Mouse (Mus musculus): ENCODE data around the gene Slit3. TPM values are rescaled to one million over a fixed set of nuclear protein-coding genes. Genes with fewer than 3 reads are reported as not detected.

The Slit3 gene
- polyA plus RNA-seq, 2 experiments: 32.9 to 33.0 TPM

DNA sequence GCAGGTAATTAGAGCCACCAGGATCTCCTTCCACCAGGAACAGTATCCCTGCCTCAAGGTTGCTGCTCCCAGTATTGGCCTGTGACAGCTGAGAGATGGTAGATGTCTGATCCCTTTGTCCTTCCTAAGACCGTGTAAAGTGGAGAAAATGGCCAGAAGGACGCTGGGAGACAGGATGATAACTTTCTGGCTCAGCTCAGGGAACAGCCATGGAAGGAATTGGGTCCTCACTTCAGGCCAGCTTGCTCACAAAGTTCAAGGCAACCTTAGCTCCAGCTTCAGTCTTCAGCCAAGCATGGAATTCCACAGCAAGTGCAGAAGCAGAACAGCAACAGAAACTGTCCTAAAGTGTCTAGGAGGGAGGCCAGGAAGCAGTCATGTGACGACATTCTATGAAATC is 289.4 kb downstream of the Slit3 start:
- TF ChIP-seq POLR2A (IDR thresholded peaks at IDR 0.05; ENCODE audit: borderline replicate concordance, extremely low read depth, insufficient read depth, insufficient read length): no peak
- H3K9me3 ChIP-seq (ENCODE audit: control insufficient read depth, low read length): no peaks in the 10 kb centered on the region

DNA sequence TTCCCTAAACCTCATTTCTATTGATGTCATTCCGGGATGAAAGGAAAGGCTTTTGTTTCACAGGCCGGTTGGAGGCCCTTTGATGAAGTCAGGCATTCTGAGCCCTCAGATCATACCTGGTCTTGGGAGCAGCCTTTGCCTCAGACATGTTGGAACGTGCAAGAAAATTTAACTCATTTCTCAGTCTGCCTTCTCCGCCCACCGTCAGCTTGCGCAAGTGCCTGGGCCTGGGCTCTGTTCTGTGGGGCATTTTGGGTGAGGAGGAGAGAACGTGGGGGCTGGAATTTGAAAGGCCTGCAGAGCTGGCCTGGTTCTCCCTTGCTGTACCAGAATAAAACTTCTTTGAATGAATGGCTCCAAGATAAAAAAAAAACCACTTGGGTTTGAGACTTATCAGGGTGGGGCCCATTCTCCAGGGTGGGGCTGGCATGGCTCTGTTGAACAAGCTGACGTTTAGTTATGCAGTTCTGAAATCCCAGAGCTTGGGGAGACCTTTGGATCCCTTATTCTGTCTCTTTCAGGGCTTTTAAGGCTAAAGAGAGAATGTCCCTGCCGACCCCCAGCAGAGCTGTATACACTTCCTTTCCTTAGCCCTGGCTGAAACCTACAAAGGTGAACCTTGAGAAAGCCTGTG is 294.9 kb downstream of the Slit3 start:
- Histone ChIP-seq H3K27me3 (ENCODE audit: control insufficient read depth, insufficient read depth, low read length) (no peaks in the 10 kb centered on the region), H3K4me1 (ENCODE audit: control insufficient read depth, insufficient read depth, low read length) (peaks cover 39% of the 10 kb centered on the region), H3K4me2 (replicated peaks; ENCODE audit: low read depth, low read length, severe bottlenecking) (no peak overlapping the region), H3K36me3 (ENCODE audit: control insufficient read depth, insufficient read depth, low read length) (no peaks in the 10 kb centered on the region), H3K9ac (ENCODE audit: low read depth, low read length, severe bottlenecking) (no peak overlapping the region), H3K4me3 (replicated peaks; ENCODE audit: low read length) (no peak overlapping the region), H3K27ac (replicated peaks; ENCODE audit: low read depth, low read length) (peak overlapping the region; percentile 40; the same call in 1 of the 2 replicates), H3K9me3 (ENCODE audit: control insufficient read depth, low read length) (no peaks in the 10 kb centered on the region)
- 36% methylated on average over 9 of the region's 9 CpGs for WGBS
- no peak for ATAC-seq (ENCODE audit: low FRiP score, low read depth)
- no peak for TF ChIP-seq POLR2A (IDR thresholded peaks at IDR 0.05; ENCODE audit: borderline replicate concordance, extremely low read depth, insufficient read depth, insufficient read length)
- DNase-seq (ENCODE audit: low spot score): no peak

More for the DNA sequence above, 289.4 kb downstream of the Slit3 start:
- Histone ChIP-seq H3K4me1 (ENCODE audit: control insufficient read depth, insufficient read depth, low read length) (peaks cover 20% of the 10 kb centered on the region), H3K9ac (ENCODE audit: low read depth, low read length, severe bottlenecking) (no peak overlapping the region), H3K36me3 (ENCODE audit: control insufficient read depth, insufficient read depth, low read length) (no peaks in the 10 kb centered on the region), H3K4me3 (replicated peaks; ENCODE audit: low read length) (no peak overlapping the region), H3K27me3 (ENCODE audit: control insufficient read depth, insufficient read depth, low read length) (no peaks in the 10 kb centered on the region), H3K4me2 (replicated peaks; ENCODE audit: low read depth, low read length, severe bottlenecking) (no peak overlapping the region), H3K27ac (replicated peaks; ENCODE audit: low read depth, low read length) (no peak overlapping the region)
- no peak for ATAC-seq (ENCODE audit: low FRiP score, low read depth)
- DNase-seq (ENCODE audit: low spot score): no peak
- WGBS: 86% methylated on average over 3 of the region's 3 CpGs

- 42% methylated on average over 14 of the region's 14 CpGs for WGBS
- Histone ChIP-seq H3K36me3 (ENCODE audit: control insufficient read depth, insufficient read depth, low read length) (no peaks in the 10 kb centered on the region), H3K9ac (ENCODE audit: low read depth, low read length, severe bottlenecking) (no peak overlapping the region), H3K4me2 (replicated peaks; ENCODE audit: low read depth, low read length, severe bottlenecking) (no peak overlapping the region), H3K9me3 (ENCODE audit: control insufficient read depth, low read length) (no peaks in the 10 kb centered on the region), H3K4me3 (replicated peaks; ENCODE audit: low read length) (no peak overlapping the region), H3K4me1 (ENCODE audit: control insufficient read depth, insufficient read depth, low read length) (peaks cover 39% of the 10 kb centered on the region), H3K27ac (replicated peaks; ENCODE audit: low read depth, low read length) (peak overlapping the region; percentile 40), H3K27me3 (ENCODE audit: control insufficient read depth, insufficient read depth, low read length) (no peaks in the 10 kb centered on the region)
- no peak; the same call in 1 of the 2 replicates for ATAC-seq (ENCODE audit: low FRiP score, low read depth)
- DNase-seq (ENCODE audit: low spot score): no peak
- TF ChIP-seq POLR2A (IDR thresholded peaks at IDR 0.05; ENCODE audit: borderline replicate concordance, extremely low read depth, insufficient read depth, insufficient read length): no peak
Observed at GRCm38 (mm10) chr11:35416402-35417093, 295.5 kb downstream of the Slit3 start.

- TF ChIP-seq POLR2A (IDR thresholded peaks at IDR 0.05; ENCODE audit: borderline replicate concordance, extremely low read depth, insufficient read depth, insufficient read length): no peak
- Histone ChIP-seq H3K4me2 (replicated peaks; ENCODE audit: low read depth, low read length, severe bottlenecking) (no peak overlapping the region), H3K4me3 (replicated peaks; ENCODE audit: low read length) (no peak overlapping the region), H3K36me3 (ENCODE audit: control insufficient read depth, insufficient read depth, low read length) (no peaks in the 10 kb centered on the region), H3K4me1 (ENCODE audit: control insufficient read depth, insufficient read depth, low read length) (peaks cover 39% of the 10 kb centered on the region), H3K9me3 (ENCODE audit: control insufficient read depth, low read length) (no peaks in the 10 kb centered on the region), H3K27me3 (ENCODE audit: control insufficient read depth, insufficient read depth, low read length) (no peaks in the 10 kb centered on the region), H3K27ac (replicated peaks; ENCODE audit: low read depth, low read length) (no peak overlapping the region), H3K9ac (ENCODE audit: low read depth, low read length, severe bottlenecking) (no peak overlapping the region)
- ATAC-seq (ENCODE audit: low FRiP score, low read depth) (no peak), DNase-seq (ENCODE audit: low spot score) (no peak)
- WGBS: 15% methylated on average over 13 of the region's 13 CpGs
Observed at GRCm38 (mm10) chr11:35417911-35418552, 297.0 kb downstream of the Slit3 start.

- Histone ChIP-seq H3K4me2 (replicated peaks; ENCODE audit: low read depth, low read length, severe bottlenecking) (no peak overlapping the region), H3K9ac (ENCODE audit: low read depth, low read length, severe bottlenecking) (no peak overlapping the region), H3K27ac (replicated peaks; ENCODE audit: low read depth, low read length) (no peak overlapping the region), H3K27me3 (ENCODE audit: control insufficient read depth, insufficient read depth, low read length) (no peaks in the 10 kb centered on the region), H3K9me3 (ENCODE audit: control insufficient read depth, low read length) (no peaks in the 10 kb centered on the region), H3K4me1 (ENCODE audit: control insufficient read depth, insufficient read depth, low read length) (peaks cover 39% of the 10 kb centered on the region), H3K36me3 (ENCODE audit: control insufficient read depth, insufficient read depth, low read length) (no peaks in the 10 kb centered on the region), H3K4me3 (replicated peaks; ENCODE audit: low read length) (no peak overlapping the region)
- ATAC-seq (ENCODE audit: low FRiP score, low read depth): no peak
- WGBS: 82% methylated on average over 5 of the region's 5 CpGs
- DNase-seq (ENCODE audit: low spot score): no peak
- TF ChIP-seq POLR2A (IDR thresholded peaks at IDR 0.05; ENCODE audit: borderline replicate concordance, extremely low read depth, insufficient read depth, insufficient read length): no peak
Observed at GRCm38 (mm10) chr11:35419013-35419412, 298.0 kb downstream of the Slit3 start.

Data from limb, embryonic 14.5 days (tissue).